Mouse (Mus musculus): ENCODE results near the gene Sgo1.

GRCm38 (mm10) chr17:53654596-53654995, 34.5 kb downstream of the Sgo1 start:
- TF ChIP-seq MAZ (IDR thresholded peaks at IDR 0.05; ENCODE audit: low read depth, low read length): no peak
- no peak for TF ChIP-seq USF1 (IDR thresholded peaks at IDR 0.05; ENCODE audit: low read depth, low read length)
